Mouse (Mus musculus) left cerebral cortex, adult 18-20 months (tissue): ENCODE data around the gene Theg. TPM values are rescaled to one million over a fixed set of nuclear protein-coding genes. Genes with fewer than 3 reads are reported as not detected.

Source experiments
- DNase-seq, 2 experiments: peaks; one replicate each; pipeline ENCODE4 v3.0.0; 2021 to 2022; ENCODE audit warnings: low spot score in 2 of 2, mixed read lengths in 1 of 2
- total RNA-seq, 2 experiments: library from RNA; stranded (reverse); gene quantifications; 2 replicates each; pipeline ENCODE4 v1.2.3; 2021

The Theg gene
- total RNA-seq, 2 experiments from 2014 or later: 0.37 to 1.7 TPM

- DNase-seq: peak; percentile 67 to 69
Measured at GRCm38 (mm10) chr10:79594872-79595589, 7.9 kb upstream of the Theg start.

GRCm38 (mm10) chr10:79594111-79594510 is 7.0 kb upstream of the Theg start:
- DNase-seq: no peak

- no peak for DNase-seq
Measured at GRCm38 (mm10) chr10:79590702-79591101, 3.6 kb upstream of the Theg start.

GRCm38 (mm10) chr10:79587752-79588126 is 608 bp upstream of the Theg start:
- DNase-seq: no peak

- no peak for DNase-seq
Measured at GRCm38 (mm10) chr10:79586243-79586642, 888 bp downstream of the Theg start.

GRCm38 (mm10) chr10:79585723-79586122 is 1.4 kb downstream of the Theg start:
- DNase-seq: no peak

GRCm38 (mm10) chr10:79585136-79585535 is 2.0 kb downstream of the Theg start:
- DNase-seq: no peak

- DNase-seq: no peak
Measured at GRCm38 (mm10) chr10:79584426-79584825, 2.7 kb downstream of the Theg start.

- no peak for DNase-seq
Measured at GRCm38 (mm10) chr10:79584021-79584420, 3.1 kb downstream of the Theg start.

- no peak for DNase-seq
Measured at GRCm38 (mm10) chr10:79581501-79581900, 5.6 kb downstream of the Theg start.

GRCm38 (mm10) chr10:79580811-79581210 is 6.3 kb downstream of the Theg start:
- peak in 1 of 2 experiments; percentile 51 for DNase-seq

GRCm38 (mm10) chr10:79580356-79580755 is 6.8 kb downstream of the Theg start:
- DNase-seq: no peak

GRCm38 (mm10) chr10:79579781-79580180 is 7.3 kb downstream of the Theg start:
- DNase-seq: no peak

GRCm38 (mm10) chr10:79578891-79579290 is 8.2 kb downstream of the Theg start:
- no peak for DNase-seq

- DNase-seq: no peak
Measured at GRCm38 (mm10) chr10:79578276-79578675, 8.9 kb downstream of the Theg start.

GRCm38 (mm10) chr10:79577376-79577775 is 9.8 kb downstream of the Theg start:
- no peak for DNase-seq

- DNase-seq: peak in 1 of 2 experiments; percentile 47
Measured at GRCm38 (mm10) chr10:79575754-79576153, 11.4 kb downstream of the Theg start.

- DNase-seq: no peak
Measured at GRCm38 (mm10) chr10:79574796-79575195, 12.3 kb downstream of the Theg start.

- DNase-seq: no peak
Measured at GRCm38 (mm10) chr10:79574350-79574749, 12.8 kb downstream of the Theg start.

GRCm38 (mm10) chr10:79573611-79574010 is 13.5 kb downstream of the Theg start:
- DNase-seq: no peak

- no peak for DNase-seq
Measured at GRCm38 (mm10) chr10:79571314-79571713, 15.8 kb downstream of the Theg start.

GRCm38 (mm10) chr10:79569921-79570320 is 17.2 kb downstream of the Theg start:
- no peak for DNase-seq

GRCm38 (mm10) chr10:79559716-79560115 is 27.4 kb downstream of the Theg start:
- no peak for DNase-seq
